Mouse (Mus musculus): ENCODE measurements around the gene Hgd. TPM values are rescaled to one million over a fixed set of nuclear protein-coding genes. Genes with fewer than 3 reads are reported as not detected.

Hgd gene
- polyA plus RNA-seq, 1 experiment: 0.08 TPM

- H3K27me3 ChIP-seq (ENCODE audit: control insufficient read depth, insufficient read depth, low read length): no peaks in the 10 kb centered on the region
- WGBS: 89% methylated on average over 6 of the region's 6 CpGs
- no peak for TF ChIP-seq POLR2A (IDR thresholded peaks at IDR 0.05; ENCODE audit: low read depth, low read length)
- no peak overlapping the region for H3K27ac ChIP-seq (ENCODE audit: insufficient read depth, low read length)
- no peaks in the 10 kb centered on the region for H3K4me1 ChIP-seq (ENCODE audit: control insufficient read depth, insufficient read depth, insufficient read length)
- no peaks in the 10 kb centered on the region for H3K36me3 ChIP-seq (ENCODE audit: control insufficient read depth, insufficient read depth, low read length)
- DNase-seq (ENCODE audit: low read depth in 1 of 2, low spot score in 2 of 2): no peak
- no peak overlapping the region for H3K4me3 ChIP-seq (ENCODE audit: extremely low read depth, insufficient read depth, insufficient read length)
Measured at GRCm38 (mm10) chr16:37604243-37604642, 24.3 kb downstream of the Hgd start.

- TF ChIP-seq POLR2A (IDR thresholded peaks at IDR 0.05; ENCODE audit: low read depth, low read length) (no peak), CTCF (IDR thresholded peaks at IDR 0.05; ENCODE audit: extremely low read depth, insufficient read depth, insufficient read length, insufficient replicate concordance) (no peak)
- no peaks in the 10 kb centered on the region for H3K4me1 ChIP-seq (ENCODE audit: control insufficient read depth, insufficient read depth, insufficient read length)
- no peaks in the 10 kb centered on the region for H3K36me3 ChIP-seq (ENCODE audit: control insufficient read depth, insufficient read depth, low read length)
- DNase-seq (ENCODE audit: low read depth in 1 of 2, low spot score in 2 of 2): no peak
- H3K27ac ChIP-seq (ENCODE audit: insufficient read depth, low read length): no peak overlapping the region
- no peaks in the 10 kb centered on the region for H3K27me3 ChIP-seq (ENCODE audit: control insufficient read depth, insufficient read depth, low read length)
- no peak overlapping the region for H3K4me3 ChIP-seq (ENCODE audit: extremely low read depth, insufficient read depth, insufficient read length)
- 85% methylated on average over 8 of the region's 8 CpGs for WGBS
Measured at GRCm38 (mm10) chr16:37610333-37610732, 30.4 kb downstream of the Hgd start.

GRCm38 (mm10) chr16:37611072-37611471 lies 31.1 kb downstream of the Hgd start:
- H3K4me1 ChIP-seq (ENCODE audit: control insufficient read depth, insufficient read depth, insufficient read length): no peaks in the 10 kb centered on the region
- TF ChIP-seq CTCF (IDR thresholded peaks at IDR 0.05; ENCODE audit: extremely low read depth, insufficient read depth, insufficient read length, insufficient replicate concordance) (no peak), POLR2A (IDR thresholded peaks at IDR 0.05; ENCODE audit: low read depth, low read length) (no peak)
- H3K36me3 ChIP-seq (ENCODE audit: control insufficient read depth, insufficient read depth, low read length): no peaks in the 10 kb centered on the region
- no peak for DNase-seq (ENCODE audit: low read depth in 1 of 2, low spot score in 2 of 2)
- H3K27me3 ChIP-seq (ENCODE audit: control insufficient read depth, insufficient read depth, low read length): no peaks in the 10 kb centered on the region; the same call in 1 of the 2 replicates
- no peak overlapping the region for H3K27ac ChIP-seq (ENCODE audit: insufficient read depth, low read length)
- H3K4me3 ChIP-seq (ENCODE audit: extremely low read depth, insufficient read depth, insufficient read length): no peak overlapping the region
- WGBS: 94% methylated on average over 7 of the region's 7 CpGs

GRCm38 (mm10) chr16:37612013-37612412 lies 32.1 kb downstream of the Hgd start:
- DNase-seq (ENCODE audit: low read depth in 1 of 2, low spot score in 2 of 2): no peak
- H3K36me3 ChIP-seq (ENCODE audit: control insufficient read depth, insufficient read depth, low read length): no peaks in the 10 kb centered on the region
- no peak overlapping the region for H3K4me3 ChIP-seq (ENCODE audit: extremely low read depth, insufficient read depth, insufficient read length)
- no peak overlapping the region for H3K27ac ChIP-seq (ENCODE audit: insufficient read depth, low read length)
- H3K27me3 ChIP-seq (ENCODE audit: control insufficient read depth, insufficient read depth, low read length): no peaks in the 10 kb centered on the region; the same call in 1 of the 2 replicates
- WGBS: 90% methylated on average over 5 of the region's 5 CpGs
- TF ChIP-seq CTCF (IDR thresholded peaks at IDR 0.05; ENCODE audit: extremely low read depth, insufficient read depth, insufficient read length, insufficient replicate concordance): no peak
- TF ChIP-seq POLR2A (IDR thresholded peaks at IDR 0.05; ENCODE audit: low read depth, low read length): no peak
- H3K4me1 ChIP-seq (ENCODE audit: control insufficient read depth, insufficient read depth, insufficient read length): no peaks in the 10 kb centered on the region

- H3K4me3 ChIP-seq (ENCODE audit: extremely low read depth, insufficient read depth, insufficient read length): no peak overlapping the region
- no peak for DNase-seq (ENCODE audit: low read depth in 1 of 2, low spot score in 2 of 2)
- H3K27me3 ChIP-seq (ENCODE audit: control insufficient read depth, insufficient read depth, low read length): no peaks in the 10 kb centered on the region; the same call in 1 of the 2 replicates
- no peak for TF ChIP-seq CTCF (IDR thresholded peaks at IDR 0.05; ENCODE audit: extremely low read depth, insufficient read depth, insufficient read length, insufficient replicate concordance)
- no peak for TF ChIP-seq POLR2A (IDR thresholded peaks at IDR 0.05; ENCODE audit: low read depth, low read length)
- H3K27ac ChIP-seq (ENCODE audit: insufficient read depth, low read length): no peak overlapping the region
- WGBS: 90% methylated on average over 9 of the region's 9 CpGs
- no peaks in the 10 kb centered on the region for H3K36me3 ChIP-seq (ENCODE audit: control insufficient read depth, insufficient read depth, low read length)
- H3K4me1 ChIP-seq (ENCODE audit: control insufficient read depth, insufficient read depth, insufficient read length): no peaks in the 10 kb centered on the region
Measured at GRCm38 (mm10) chr16:37614540-37614939, 34.6 kb downstream of the Hgd start.

- DNase-seq (ENCODE audit: low read depth in 1 of 2, low spot score in 2 of 2): no peak
- no peak overlapping the region for H3K27ac ChIP-seq (ENCODE audit: insufficient read depth, low read length)
- WGBS: 88% methylated on average over 8 of the region's 8 CpGs
- H3K27me3 ChIP-seq (ENCODE audit: control insufficient read depth, insufficient read depth, low read length): no peaks in the 10 kb centered on the region; the same call in 1 of the 2 replicates
- TF ChIP-seq POLR2A (IDR thresholded peaks at IDR 0.05; ENCODE audit: low read depth, low read length) (no peak), CTCF (IDR thresholded peaks at IDR 0.05; ENCODE audit: extremely low read depth, insufficient read depth, insufficient read length, insufficient replicate concordance) (no peak)
- H3K36me3 ChIP-seq (ENCODE audit: control insufficient read depth, insufficient read depth, low read length): no peaks in the 10 kb centered on the region
- H3K4me1 ChIP-seq (ENCODE audit: control insufficient read depth, insufficient read depth, insufficient read length): no peaks in the 10 kb centered on the region
- H3K4me3 ChIP-seq (ENCODE audit: extremely low read depth, insufficient read depth, insufficient read length): no peak overlapping the region
Measured at GRCm38 (mm10) chr16:37615429-37615828, 35.5 kb downstream of the Hgd start.

- no peaks in the 10 kb centered on the region for H3K36me3 ChIP-seq (ENCODE audit: control insufficient read depth, insufficient read depth, low read length)
- no peaks in the 10 kb centered on the region for H3K4me1 ChIP-seq (ENCODE audit: control insufficient read depth, insufficient read depth, insufficient read length)
- no peak for DNase-seq (ENCODE audit: low read depth in 1 of 2, low spot score in 2 of 2)
- WGBS: 35% methylated on average over 8 of the region's 8 CpGs
- H3K27me3 ChIP-seq (ENCODE audit: control insufficient read depth, insufficient read depth, low read length): no peaks in the 10 kb centered on the region; the same call in 1 of the 2 replicates
- H3K4me3 ChIP-seq (ENCODE audit: extremely low read depth, insufficient read depth, insufficient read length): no peak overlapping the region
- TF ChIP-seq CTCF (IDR thresholded peaks at IDR 0.05; ENCODE audit: extremely low read depth, insufficient read depth, insufficient read length, insufficient replicate concordance): no peak
- TF ChIP-seq POLR2A (IDR thresholded peaks at IDR 0.05; ENCODE audit: low read depth, low read length): no peak
- no peak overlapping the region for H3K27ac ChIP-seq (ENCODE audit: insufficient read depth, low read length)
Measured at GRCm38 (mm10) chr16:37616104-37616503, 36.2 kb downstream of the Hgd start.

Measured in spleen, adult 2 months (tissue).